Mouse (Mus musculus) heart, adult 2 months (tissue): ENCODE measurements around the gene Taf1d. TPM values are rescaled to one million over a fixed set of nuclear protein-coding genes. Genes with fewer than 3 reads are reported as not detected.

ENCODE experiments used
- DNase-seq, 2 experiments: peaks; one replicate each; pipeline ENCODE4 v3.0.0; 2021
- H3K27ac ChIP-seq: fragments of 200-600 bp; 2 replicates; pipeline ENCODE4 v1.8.1; 2022
- H3K27me3 ChIP-seq: fragments of 200-500 bp; 2 replicates; pipeline ENCODE4 v1.6.1; 2012; ENCODE audit warnings: mild to moderate bottlenecking, low read length, inconsistent platforms, mixed read lengths; ENCODE audit not compliant: control insufficient read depth, insufficient read depth
- H3K36me3 ChIP-seq: fragments of 200-500 bp; 2 replicates; pipeline ENCODE4 v1.6.1; 2012; ENCODE audit warnings: low read length, inconsistent platforms; ENCODE audit not compliant: control insufficient read depth, insufficient read depth
- H3K4me1 ChIP-seq: fragments of 200-500 bp; 2 replicates; pipeline ENCODE4 v1.6.1; 2011; ENCODE audit warnings: low read length; ENCODE audit not compliant: control insufficient read depth, insufficient read depth
- H3K4me3 ChIP-seq: fragments of 200-600 bp; 2 replicates; pipeline ENCODE4 v1.8.1; 2022
- H3K79me2 ChIP-seq: fragments of 200-500 bp; replicated peaks from 2 replicates; pipeline ENCODE4 v1.6.1; 2012; ENCODE audit warnings: mild to moderate bottlenecking, inconsistent platforms, low read length, moderate library complexity, mixed read lengths; ENCODE audit not compliant: control insufficient read depth, insufficient read depth
- H3K9ac ChIP-seq: fragments of 200-500 bp; 2 replicates; pipeline ENCODE4 v1.6.1; 2012; ENCODE audit warnings: low read depth, mild to moderate bottlenecking, control low read depth, inconsistent platforms, low read length, mixed read lengths
- CTCF ChIP-seq: fragments of 200-600 bp; IDR thresholded peaks from 2 replicates; pipeline ENCODE4 v1.8.1; 2022; ENCODE audit warnings: antibody characterized with exemption, mild to moderate bottlenecking, moderate library complexity
- EP300 ChIP-seq: fragments of 200-500 bp; IDR thresholded peaks from 2 replicates; pipeline ENCODE4 v1.6.1; 2011; ENCODE audit warnings: low read depth, low read length, control low read depth; ENCODE audit not compliant: insufficient read depth
- POLR2A ChIP-seq: fragments of 200-500 bp; IDR thresholded peaks from 2 replicates; pipeline ENCODE4 v1.6.1; 2011; ENCODE audit warnings: mild to moderate bottlenecking, low read depth, low read length, control low read depth; ENCODE audit not compliant: insufficient read depth
- WGBS: fragments of 180-500 bp; shearing (Covaris S2); methylation state at CpG from one replicate; pipeline ENCODE4 v1.1.7; 2018; 5-methylcytosine and 5-hydroxymethylcytosine counted together
- intact Hi-C: fragments of 180-260 bp; cut with DNase I; formaldehyde crosslinking; loops from one replicate; pipeline ENCODE4 v1.15.1; 2025
- polyA plus RNA-seq: library from polyadenylated mRNA; depleted of rRNA; stranded (reverse); fragments of >200 nt; gene quantifications from 2 replicates; pipeline ENCODE4 v1.2.3, GENCODE M21; 2012
- total RNA-seq, 2 experiments: library from RNA; stranded (reverse); gene quantifications; 2 replicates each; pipeline ENCODE4 v1.2.3; 2021

Gene Taf1d
- total and polyA plus RNA-seq, 3 experiments = 5.8 to 28.0 (median 26.0) TPM

DNA sequence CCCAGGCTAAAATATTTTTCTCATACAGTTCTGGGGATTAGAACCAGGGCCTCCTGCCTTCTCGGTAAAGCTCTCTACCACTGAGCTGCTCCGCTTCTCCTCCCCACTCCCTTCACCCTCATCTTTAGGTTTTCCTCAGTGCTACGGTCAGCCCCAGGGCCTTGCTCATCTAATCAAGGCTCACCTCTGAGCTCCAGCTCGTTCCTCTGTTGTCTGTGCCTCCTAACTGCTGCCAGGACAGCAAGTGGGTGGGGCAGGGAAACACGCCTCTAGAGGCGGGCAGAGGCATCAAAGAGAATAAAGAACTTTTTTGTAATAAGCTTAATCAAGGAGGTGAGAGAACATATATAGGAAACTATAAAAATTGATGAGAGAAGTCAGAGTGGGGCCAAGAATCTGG, 18.2 kb upstream of the Taf1d start:
- Histone ChIP-seq H3K79me2 (no peaks in the 10 kb centered on the region), H3K27me3 (no peaks in the 10 kb centered on the region), H3K4me1 (no peaks in the 10 kb centered on the region), H3K9ac (no peak overlapping the region), H3K4me3 (no peak overlapping the region), H3K36me3 (no peaks in the 10 kb centered on the region), H3K27ac (no peak overlapping the region)
- DNase-seq = no peak
- 84% methylated on average over 6 of the region's 6 CpGs for WGBS
- TF ChIP-seq POLR2A = no peak
- intact Hi-C loops = no loop called here

DNA sequence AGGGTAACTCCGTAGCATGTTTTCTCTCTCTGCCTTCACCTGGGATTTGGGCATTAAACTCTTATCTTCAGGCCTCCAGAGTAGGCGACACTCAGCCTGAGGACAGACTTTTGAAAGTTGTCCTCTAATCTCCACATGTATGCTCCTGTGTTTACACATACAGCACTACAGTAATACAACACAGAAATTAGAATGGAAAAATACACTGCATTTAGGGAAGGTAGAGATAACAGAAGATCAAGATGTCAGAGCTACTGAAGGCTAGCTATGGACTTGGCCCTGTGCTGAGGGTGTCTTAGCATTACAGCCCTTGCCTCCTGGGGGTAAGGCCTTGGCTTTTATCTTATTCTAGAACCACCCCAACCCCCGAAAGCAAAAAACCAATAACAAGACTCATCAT, 17.6 kb upstream of the Taf1d start:
- TF ChIP-seq EP300 = no peak
- no peak for TF ChIP-seq POLR2A
- no peak for TF ChIP-seq CTCF

DNA sequence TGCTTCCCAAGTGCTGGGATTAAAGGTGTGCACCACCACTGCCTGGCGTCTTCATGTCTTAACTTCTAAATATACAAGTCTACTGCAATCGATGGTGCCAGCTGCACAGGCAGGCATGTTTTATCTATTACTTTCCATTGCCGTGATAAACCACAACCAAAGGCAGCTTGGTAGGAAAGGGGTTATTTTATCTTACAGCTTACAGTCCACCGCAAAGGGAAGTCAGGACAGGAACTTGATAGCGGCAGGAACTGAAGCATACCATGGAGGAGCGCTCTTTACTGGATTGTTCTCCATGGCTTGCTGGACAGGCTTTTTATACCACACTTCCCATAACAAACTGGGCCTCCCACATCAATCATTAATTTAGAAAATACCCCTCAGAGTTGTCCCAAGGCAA, 16.8 kb upstream of the Taf1d start:
- H3K4me1 ChIP-seq = no peaks in the 10 kb centered on the region
- no peaks in the 10 kb centered on the region for H3K27me3 ChIP-seq
- H3K4me3 ChIP-seq = no peak overlapping the region
- no peak overlapping the region for H3K27ac ChIP-seq
- H3K36me3 ChIP-seq = no peaks in the 10 kb centered on the region
- 44% methylated on average over 6 of the region's 6 CpGs for WGBS
- intact Hi-C loops = no loop called here
- H3K79me2 ChIP-seq = no peaks in the 10 kb centered on the region
- TF ChIP-seq POLR2A (no peak), CTCF (no peak), EP300 (no peak)
- no peak overlapping the region for H3K9ac ChIP-seq
- DNase-seq = no peak

More for the DNA sequence above, 17.6 kb upstream of the Taf1d start:
- no peak overlapping the region for H3K27ac ChIP-seq
- H3K4me1 ChIP-seq = no peaks in the 10 kb centered on the region
- H3K79me2 ChIP-seq = no peaks in the 10 kb centered on the region
- no peak overlapping the region for H3K4me3 ChIP-seq
- DNase-seq = no peak
- no peaks in the 10 kb centered on the region for H3K36me3 ChIP-seq
- H3K9ac ChIP-seq = no peak overlapping the region
- WGBS = 93% methylated on average over 3 of the region's 3 CpGs
- H3K27me3 ChIP-seq = no peaks in the 10 kb centered on the region
- intact Hi-C loops = no loop called here

DNA sequence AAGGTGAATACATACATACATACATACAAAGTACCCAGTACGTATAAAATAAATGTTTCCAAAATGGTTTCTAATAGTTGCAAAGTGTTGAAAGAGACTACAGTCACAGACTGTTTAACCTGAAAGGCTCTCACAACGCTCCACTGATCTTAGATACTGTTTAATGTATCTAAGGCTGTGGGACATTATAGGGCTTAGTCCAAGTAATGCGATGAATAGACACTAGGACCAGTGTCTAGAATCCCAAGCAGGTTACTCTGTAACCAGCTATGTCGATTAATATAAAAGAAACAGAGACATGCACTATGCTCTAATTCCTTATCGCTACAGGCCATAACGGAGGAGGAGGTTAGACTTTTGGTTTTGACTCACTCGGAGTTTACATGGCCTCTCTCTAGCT, 8.9 kb upstream of the Taf1d start:
- no peak overlapping the region for H3K4me3 ChIP-seq
- intact Hi-C loops = no loop called here
- no peak for TF ChIP-seq EP300
- TF ChIP-seq POLR2A = no peak
- no peak for TF ChIP-seq CTCF
- WGBS = 88% methylated on average over 7 of the region's 7 CpGs
- H3K79me2 ChIP-seq = no peaks in the 10 kb centered on the region
- no peak for DNase-seq
- no peaks in the 10 kb centered on the region for H3K27me3 ChIP-seq
- H3K9ac ChIP-seq = no peak overlapping the region
- no peaks in the 10 kb centered on the region for H3K36me3 ChIP-seq
- no peak overlapping the region for H3K27ac ChIP-seq
- no peaks in the 10 kb centered on the region for H3K4me1 ChIP-seq

DNA sequence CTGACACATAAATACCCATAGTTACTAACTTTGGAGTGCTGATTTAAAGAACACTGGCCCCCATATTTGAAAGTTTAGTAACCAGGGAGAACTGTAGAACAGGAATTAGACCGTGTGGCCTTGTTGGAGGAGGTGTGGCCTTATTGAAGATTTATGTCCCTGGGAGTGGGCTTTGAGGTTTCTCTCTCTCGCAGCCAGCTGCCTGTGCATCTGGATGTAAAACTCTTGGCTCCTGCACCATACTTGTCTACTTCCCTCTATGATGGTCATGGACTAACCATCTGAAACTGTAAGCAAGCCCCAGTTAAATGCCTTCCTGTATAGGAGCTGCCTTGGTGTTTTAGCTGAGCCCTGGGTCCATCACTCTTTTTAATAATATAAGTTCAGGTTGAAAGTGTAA, 7.6 kb upstream of the Taf1d start:
- TF ChIP-seq CTCF = no peak
- TF ChIP-seq EP300 = no peak
- no peak for TF ChIP-seq POLR2A
- WGBS = 67% methylated on average over 2 of the region's 2 CpGs
- Histone ChIP-seq H3K27ac (no peak overlapping the region), H3K79me2 (no peaks in the 10 kb centered on the region), H3K4me3 (no peak overlapping the region), H3K27me3 (no peaks in the 10 kb centered on the region), H3K9ac (no peak overlapping the region), H3K4me1 (no peaks in the 10 kb centered on the region), H3K36me3 (no peaks in the 10 kb centered on the region)
- no peak for DNase-seq
- intact Hi-C loops = no loop called here

DNA sequence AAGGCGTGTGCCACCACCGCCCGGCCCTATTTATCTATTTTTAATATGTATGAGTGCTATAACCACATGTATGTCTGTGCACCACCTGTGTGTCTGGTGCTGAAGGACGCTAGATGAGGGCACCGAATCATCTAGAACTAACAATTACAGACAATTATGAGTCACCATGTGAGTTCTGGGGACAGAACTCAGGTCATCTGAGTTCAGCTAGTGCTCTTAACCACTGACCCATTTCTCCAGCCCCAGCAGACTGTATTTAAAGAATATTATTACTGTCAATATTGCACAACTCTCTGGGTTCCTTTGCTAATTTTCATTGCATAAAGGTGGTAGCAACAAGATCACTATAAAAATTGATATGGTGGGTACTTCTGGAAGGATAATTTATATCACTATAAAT, 6.0 kb upstream of the Taf1d start:
- DNase-seq = no peak
- H3K27me3 ChIP-seq = no peaks in the 10 kb centered on the region
- no peak overlapping the region for H3K9ac ChIP-seq
- 87% methylated on average over 5 of the region's 5 CpGs for WGBS
- H3K79me2 ChIP-seq = no peaks in the 10 kb centered on the region
- no peak overlapping the region for H3K27ac ChIP-seq
- H3K36me3 ChIP-seq = no peaks in the 10 kb centered on the region
- no peak overlapping the region for H3K4me3 ChIP-seq
- TF ChIP-seq EP300 = no peak
- no peak for TF ChIP-seq POLR2A
- TF ChIP-seq CTCF = no peak
- no peaks in the 10 kb centered on the region for H3K4me1 ChIP-seq
- intact Hi-C loops = no loop called here

DNA sequence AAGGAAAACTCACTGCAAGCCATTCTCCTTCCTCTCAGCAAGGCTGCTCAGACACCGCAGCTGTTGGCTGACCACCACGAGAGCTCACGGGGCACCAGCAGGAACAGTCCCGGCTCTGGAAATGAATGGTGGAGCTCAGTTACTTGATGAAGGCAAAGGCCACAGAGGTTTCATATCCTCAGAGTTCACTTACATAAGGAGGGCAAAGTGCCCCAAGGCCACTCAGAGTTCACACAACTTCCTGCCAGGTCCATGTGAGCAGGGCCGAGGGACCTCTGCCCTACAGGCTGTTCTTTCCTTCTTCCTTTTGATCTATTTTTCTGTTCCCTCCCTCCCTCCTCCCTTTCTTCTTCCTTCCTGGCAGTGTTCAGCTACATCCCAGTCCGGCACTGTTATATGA, 4.6 kb upstream of the Taf1d start:
- DNase-seq = peak in 1 of 2 experiments; percentile 38
- H3K4me3 ChIP-seq = no peak overlapping the region
- TF ChIP-seq EP300 = no peak
- TF ChIP-seq POLR2A = no peak
- TF ChIP-seq CTCF = no peak

More for the DNA sequence above, 4.6 kb upstream of the Taf1d start:
- 26% methylated on average over 6 of the region's 6 CpGs for WGBS
- intact Hi-C loops = no loop called here
- Histone ChIP-seq H3K36me3 (no peaks in the 10 kb centered on the region; the same call in 1 of the 2 replicates), H3K4me1 (peaks cover 2% of the 10 kb centered on the region), H3K27ac (peak overlapping the region; percentile 51), H3K79me2 (no peaks in the 10 kb centered on the region), H3K27me3 (no peaks in the 10 kb centered on the region), H3K9ac (0 out of 2 replicates have a peak overlapping the region, but pooled peaks have one; percentile 5)
